Mouse (Mus musculus) WW6 (cell line): Measurements from ENCODE around the gene Srprb.

Experiments used
- DNase-seq: peaks from one replicate; pipeline ENCODE4 v3.0.0-alpha.2; 2013; ENCODE audit warnings: low read depth, low spot score

The Srprb gene

GRCm38 (mm10) chr9:103146703-103147102 is 55.2 kb downstream of the Srprb start:
- DNase-seq: no peak

GRCm38 (mm10) chr9:103146257-103146656 is 55.7 kb downstream of the Srprb start:
- DNase-seq: no peak

GRCm38 (mm10) chr9:103145351-103145750 is 56.6 kb downstream of the Srprb start:
- DNase-seq: no peak

GRCm38 (mm10) chr9:103143881-103144280 is 58.1 kb downstream of the Srprb start:
- DNase-seq: no peak

- DNase-seq: no peak
These were observed 60.7 kb downstream of the Srprb start for GRCm38 (mm10) chr9:103141266-103141665.

GRCm38 (mm10) chr9:103140384-103140783 is 61.6 kb downstream of the Srprb start:
- no peak for DNase-seq

- no peak for DNase-seq
These were observed 62.5 kb downstream of the Srprb start for GRCm38 (mm10) chr9:103139481-103139880.
